Mouse (Mus musculus) layer of hippocampus, adult 9-11 months (tissue): Measurements from ENCODE around the gene Polr1a.
"Not testable (repeated sequence)": the region's sequence is repeated elsewhere in the genome, so short reads cannot be mapped to it uniquely, and the experiment has no call there.

Experiments used
- DNase-seq: peaks from one replicate; pipeline ENCODE4 v3.0.0; 2022

Polr1a gene

DNA sequence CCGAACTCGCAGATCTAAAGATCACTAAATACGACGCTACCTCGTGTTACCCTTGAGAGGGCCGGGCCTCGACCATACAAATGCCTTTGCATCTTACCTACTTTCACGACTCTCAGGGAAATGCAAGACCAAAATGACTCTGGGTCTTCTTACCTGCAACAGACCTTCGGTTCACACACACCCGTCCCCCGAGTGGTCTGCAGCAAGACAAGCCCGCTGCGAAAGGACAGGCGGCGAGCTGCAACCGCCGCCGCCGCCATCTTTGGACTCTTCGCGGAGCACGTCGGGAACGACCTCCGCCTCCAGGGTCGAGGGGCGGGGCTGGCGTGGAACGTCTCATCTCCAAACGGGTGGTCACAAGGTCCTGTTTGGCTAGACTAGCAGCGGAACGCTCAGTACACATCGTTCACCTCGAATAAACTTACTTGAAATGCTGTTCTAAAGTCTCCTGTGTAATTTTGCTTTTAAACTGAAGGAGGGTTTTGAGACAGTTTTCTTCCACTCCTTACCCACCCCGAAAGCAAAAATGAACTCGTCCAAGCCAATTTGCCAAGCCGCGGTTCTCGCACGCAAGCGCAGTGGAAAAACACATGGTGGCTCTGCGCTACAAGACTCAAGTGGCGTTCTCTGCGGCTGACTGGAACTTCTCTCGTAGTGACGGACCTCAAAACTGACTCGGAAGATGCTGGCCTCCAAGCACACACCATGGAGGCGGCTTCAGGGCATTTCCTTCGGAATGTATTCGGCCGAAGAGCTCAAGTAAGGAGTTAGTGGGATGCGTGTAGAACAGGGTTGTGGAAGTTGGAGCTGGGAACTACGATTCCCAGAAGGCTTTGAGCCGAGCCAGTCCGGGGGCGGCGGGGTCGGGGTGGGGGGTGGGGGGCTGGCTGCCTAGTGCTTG, at the start of gene Polr1a, which contains the start of gene Ptcd3:
Polr1a (plus strand) TSS at position 573 of the 901 bp plus-strand sequence.
Ptcd3 (minus strand) TSS at position 270 of the 901 bp plus-strand sequence.
- DNase-seq: peak; percentile 88

GRCm38 (mm10) chr6:71867751-71868150, 41.1 kb upstream of the Polr1a start:
- DNase-seq: peak; percentile 55

DNA sequence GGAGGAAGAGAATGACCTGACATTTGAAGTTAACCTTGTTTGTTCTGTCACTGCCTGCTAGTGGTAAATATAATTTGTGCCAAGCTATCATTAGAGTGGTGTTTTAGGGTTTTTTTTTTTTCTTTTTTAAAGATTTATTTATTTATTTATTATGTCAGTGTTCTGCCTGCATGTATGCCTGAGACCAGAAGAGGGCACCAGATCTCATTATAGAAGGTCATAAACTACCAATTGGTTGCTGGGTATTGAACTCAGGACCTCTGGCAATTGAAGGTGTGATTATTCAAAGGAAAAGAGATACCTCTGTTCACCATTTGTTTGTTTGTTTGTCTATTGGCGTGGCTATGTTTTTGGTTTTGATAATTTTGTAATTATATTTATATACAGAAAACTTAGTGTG, 40.0 kb upstream of the Polr1a start:
- no peak for DNase-seq

DNA sequence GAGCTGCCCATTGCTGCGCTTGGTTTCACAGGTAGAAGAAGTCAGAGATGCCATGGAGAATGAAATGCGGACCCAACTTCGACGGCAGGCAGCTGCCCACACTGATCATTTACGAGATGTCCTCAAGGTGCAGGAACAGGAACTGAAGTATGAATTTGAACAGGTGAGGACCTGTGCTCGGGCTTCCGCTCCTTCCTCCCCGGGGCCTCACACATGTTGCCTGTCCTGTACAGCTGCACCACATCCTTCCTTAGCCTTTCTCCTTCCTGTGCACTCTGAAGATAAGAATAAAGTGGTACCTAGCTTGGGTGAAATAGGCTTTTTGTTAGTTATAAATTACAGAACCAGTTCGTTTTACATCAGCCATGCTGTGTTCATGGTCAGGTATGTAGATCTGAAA, 37.5 kb upstream of the Polr1a start:
- no peak for DNase-seq

DNA sequence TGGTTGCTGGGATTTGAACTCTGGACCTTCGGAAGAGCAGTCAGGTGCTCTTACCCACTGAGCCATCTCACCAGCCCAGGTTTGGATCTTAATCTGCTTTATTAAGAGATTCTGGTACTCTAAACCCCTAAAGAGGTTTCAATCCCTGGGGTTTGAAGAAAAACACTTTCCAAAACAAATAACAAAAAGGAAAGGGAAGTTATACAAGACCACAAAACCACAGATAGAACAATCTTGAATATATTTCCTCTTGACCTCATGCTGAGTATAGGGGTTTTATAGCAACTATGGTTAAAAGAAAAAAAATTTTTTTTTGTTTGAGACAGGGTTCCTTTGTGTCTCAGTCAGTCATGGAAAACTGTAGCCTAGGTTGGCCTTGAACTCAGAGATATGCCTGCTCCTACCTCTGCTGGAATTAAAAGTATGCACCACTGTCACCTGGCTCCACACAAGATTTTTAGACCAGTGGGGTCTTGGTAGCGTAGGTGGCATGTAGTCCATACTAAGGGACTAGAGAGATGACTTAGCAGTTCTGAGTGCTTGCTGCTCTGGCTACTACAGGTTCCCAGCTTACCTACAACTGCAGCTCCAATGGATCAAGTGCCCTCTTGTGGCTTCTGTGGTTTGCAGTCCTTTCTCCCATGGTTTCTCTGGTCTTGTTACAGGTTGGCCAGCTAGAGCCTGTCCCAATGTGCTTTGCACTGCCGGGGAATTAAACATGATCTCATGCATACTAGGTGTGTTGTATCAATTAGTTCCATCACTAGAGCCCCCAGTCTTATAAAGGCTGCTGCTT, 30.7 kb upstream of the Polr1a start:
- DNase-seq: no peak

GRCm38 (mm10) chr6:71893263-71893662, 15.6 kb upstream of the Polr1a start:
- no peak for DNase-seq

GRCm38 (mm10) chr6:71907702-71908235, 1.1 kb upstream of the Polr1a start:
- DNase-seq: no peak

- DNase-seq: no peak
Measured at GRCm38 (mm10) chr6:71909384-71909783, 531 bp downstream of the Polr1a start.

DNA sequence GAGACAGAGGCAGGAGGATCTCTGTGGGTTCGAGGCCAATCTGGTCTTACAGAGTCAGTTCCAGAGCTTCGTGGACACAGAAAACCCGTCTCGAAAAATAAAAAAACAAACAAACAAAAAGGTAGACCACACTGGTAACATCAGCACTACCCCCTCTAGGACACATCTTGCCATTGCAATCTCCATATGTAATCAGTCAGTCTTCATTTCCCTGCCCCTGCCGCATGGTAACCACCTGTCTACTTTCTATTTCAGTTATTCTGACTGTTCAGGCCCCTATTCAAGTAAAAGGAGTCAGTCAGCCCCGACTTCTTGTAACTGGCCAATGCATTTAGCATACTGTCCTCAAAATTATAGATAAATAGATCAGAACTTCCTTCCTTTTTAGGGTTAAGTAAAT, 987 bp downstream of the Polr1a start:
- no peak for DNase-seq

DNA sequence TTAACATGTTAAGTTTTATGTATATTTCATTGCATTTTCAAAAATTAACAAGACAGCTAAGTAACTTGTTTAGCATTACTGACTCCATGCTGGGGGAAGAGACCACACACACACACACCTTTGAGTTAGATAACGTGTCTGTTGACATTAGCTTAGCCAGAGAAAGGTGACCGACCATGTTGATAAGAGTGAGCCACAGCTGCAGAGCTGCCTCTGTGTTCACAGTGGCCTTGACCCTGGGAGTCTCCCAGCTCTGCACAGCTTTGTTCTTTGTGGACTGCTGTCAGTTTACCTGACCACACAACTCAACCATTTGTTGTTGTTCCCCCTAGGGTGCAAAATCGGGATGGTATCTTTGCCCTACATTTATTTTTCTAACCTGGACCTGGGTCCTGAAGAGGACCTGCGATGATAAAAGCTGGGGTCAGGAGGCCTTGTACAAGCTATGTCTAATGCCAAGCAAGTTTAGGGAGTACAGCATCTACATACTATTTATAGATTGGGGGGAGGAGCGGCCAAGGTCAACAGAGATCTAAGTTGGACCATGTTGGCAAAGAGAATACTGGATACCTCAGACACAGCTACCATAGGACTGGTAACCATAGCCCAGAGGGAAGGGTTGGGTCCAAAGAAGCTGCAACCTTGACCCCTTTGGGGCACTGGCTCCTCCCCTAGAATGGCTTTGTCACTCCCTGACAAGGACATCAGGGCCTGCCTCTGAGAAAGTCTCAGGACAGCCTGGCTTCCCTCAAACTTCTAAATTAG, 3.0 kb downstream of the Polr1a start:
- no peak for DNase-seq

DNA sequence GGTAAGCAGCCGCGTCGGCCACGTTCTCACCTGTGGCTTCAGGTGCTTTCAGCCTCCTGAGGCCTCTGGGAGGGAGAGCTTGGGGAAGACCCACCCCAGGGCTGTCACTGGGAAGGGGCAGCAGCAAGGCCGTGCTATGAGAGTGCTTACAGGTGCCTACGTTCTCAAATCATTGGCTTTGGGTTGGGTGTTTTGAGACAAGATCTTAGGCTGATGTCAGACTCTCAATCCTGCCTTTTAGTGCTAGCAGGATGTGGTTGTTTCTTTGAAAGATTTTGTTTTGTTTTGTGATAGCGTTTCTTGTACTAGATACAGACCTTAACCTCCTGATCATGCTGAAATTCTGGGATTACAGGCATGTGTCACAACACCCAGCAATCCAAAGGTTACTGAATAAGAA, 11.9 kb downstream of the Polr1a start:
- no peak for DNase-seq

- DNase-seq: not testable (repeated sequence)
Measured at GRCm38 (mm10) chr6:71925233-71925632, 16.4 kb downstream of the Polr1a start.

GRCm38 (mm10) chr6:71927911-71928310, 19.1 kb downstream of the Polr1a start:
- peak; percentile 36 for DNase-seq

- DNase-seq: peak; percentile 68
Measured at GRCm38 (mm10) chr6:71930053-71930452, 21.2 kb downstream of the Polr1a start.

DNA sequence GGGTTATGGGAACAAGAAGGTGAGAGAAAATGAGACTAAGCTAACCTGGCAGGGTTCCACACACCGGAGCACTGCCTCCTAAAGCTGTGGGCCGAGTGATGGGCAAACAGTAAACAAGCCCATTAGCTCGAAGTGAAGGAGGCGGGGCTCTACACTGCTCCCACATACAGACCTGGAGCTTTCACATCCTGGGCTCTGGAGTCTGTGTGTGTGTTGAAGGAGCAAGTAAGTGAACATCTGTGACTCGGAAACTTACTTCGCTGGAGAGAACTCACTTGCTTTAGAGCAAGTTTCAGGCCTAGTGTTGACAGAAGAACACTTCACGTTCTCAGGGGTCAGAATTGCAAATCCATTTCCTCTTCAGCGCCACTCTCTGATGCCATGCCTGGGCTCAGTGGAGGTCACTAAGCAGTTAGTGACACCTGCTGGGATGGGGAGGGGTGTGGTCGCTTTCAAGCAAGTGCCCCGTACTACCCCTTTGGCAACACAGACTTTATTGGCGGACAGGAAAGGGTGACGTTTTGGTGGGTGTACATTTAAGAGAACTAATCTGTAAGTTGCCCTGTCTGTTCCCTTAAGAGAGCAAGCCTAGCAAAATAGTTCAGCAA, 22.1 kb downstream of the Polr1a start:
- no peak for DNase-seq

- no peak for DNase-seq
Measured at GRCm38 (mm10) chr6:71932347-71932746, 23.5 kb downstream of the Polr1a start.

DNA sequence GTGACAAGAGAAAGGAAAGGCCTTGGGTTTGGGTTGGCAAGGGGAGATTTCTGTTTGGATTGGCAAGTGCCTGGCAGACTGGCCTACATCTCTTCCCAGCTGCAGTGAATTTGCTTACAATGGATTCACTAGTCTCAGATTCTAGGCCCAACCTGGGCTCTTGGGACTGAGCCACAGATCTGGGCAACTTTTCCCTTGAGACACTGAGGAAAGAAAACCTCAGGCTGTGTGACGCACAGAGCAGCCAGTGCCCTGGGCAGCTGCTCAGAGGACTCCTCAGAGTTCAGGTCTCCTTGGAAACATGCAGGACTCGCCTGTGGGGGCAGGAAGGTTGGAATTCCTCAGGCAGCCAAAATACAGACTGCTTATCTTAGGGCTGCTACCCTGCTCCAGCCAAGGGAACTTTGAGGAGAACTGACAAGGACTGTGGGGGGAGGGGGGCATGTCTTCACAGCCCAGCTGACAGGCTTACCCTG, 25.3 kb downstream of the Polr1a start:
- DNase-seq: peak; percentile 10

DNA sequence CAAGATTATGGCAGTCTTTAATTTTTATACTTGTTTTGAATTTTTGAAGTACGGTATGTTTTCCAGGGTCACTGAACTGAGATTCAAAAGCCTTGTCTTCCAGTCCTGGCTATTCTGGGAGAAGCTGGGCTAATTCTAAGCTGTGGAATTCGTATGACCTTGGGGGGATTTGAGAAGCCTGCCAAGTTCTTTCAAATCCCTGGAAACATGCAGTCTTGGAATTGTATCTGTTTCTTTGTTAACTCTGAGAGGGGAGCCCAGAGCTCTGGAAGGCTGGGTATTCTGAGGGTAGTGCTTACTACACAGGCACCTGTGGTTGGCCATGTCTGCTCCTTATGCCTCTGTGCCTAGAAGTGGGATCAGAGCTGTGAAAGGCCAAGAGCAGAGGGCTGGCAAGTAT, 26.9 kb downstream of the Polr1a start:
- DNase-seq: no peak

- DNase-seq: no peak
Measured at GRCm38 (mm10) chr6:71940912-71941311, 32.1 kb downstream of the Polr1a start.

- peak; percentile 52 for DNase-seq
Measured at GRCm38 (mm10) chr6:71945101-71945500, 36.2 kb downstream of the Polr1a start.

DNA sequence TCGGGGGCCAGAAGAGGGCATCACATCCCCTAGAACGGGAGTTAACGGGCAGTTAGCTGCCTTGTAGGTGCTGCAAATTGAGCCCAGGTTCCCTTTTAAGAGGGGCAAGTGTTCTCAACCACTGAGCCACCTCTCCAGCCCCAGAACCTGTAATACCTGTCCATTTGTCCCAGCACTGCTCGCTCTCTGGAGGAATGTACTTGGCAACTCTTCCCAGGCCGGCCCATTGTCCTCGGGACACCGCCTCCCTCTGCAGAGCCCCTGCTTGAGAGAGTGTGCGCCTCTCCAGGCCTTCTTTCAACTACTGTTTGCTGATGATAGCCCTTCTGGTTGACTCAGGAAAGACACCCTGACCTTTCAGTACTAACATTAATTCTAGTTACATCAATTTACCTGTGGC, 37.3 kb downstream of the Polr1a start:
- DNase-seq: no peak

GRCm38 (mm10) chr6:71949721-71950120, 40.9 kb downstream of the Polr1a start:
- DNase-seq: no peak
